Mouse (Mus musculus) olfactory bulb, adult 2 months (tissue): ENCODE measurements around the gene Sos1. TPM values are rescaled to one million over a fixed set of nuclear protein-coding genes. Genes with fewer than 3 reads are reported as not detected.
"Not testable (repeated sequence)": the region's sequence is repeated elsewhere in the genome, so short reads cannot be mapped to it uniquely, and the experiment has no call there.

Source experiments
- H3K27ac ChIP-seq: fragments of 200-500 bp; 2 replicates; pipeline ENCODE4 v1.5.1; 2012; ENCODE audit warnings: low read depth, low read length; ENCODE audit not compliant: insufficient read depth
- H3K4me1 ChIP-seq: fragments of 200-500 bp; 2 replicates; pipeline ENCODE4 v1.6.1; 2012; ENCODE audit warnings: low read length; ENCODE audit not compliant: control insufficient read depth, insufficient read depth
- H3K4me3 ChIP-seq: fragments of 200-500 bp; 2 replicates; pipeline ENCODE4 v1.5.1; 2012; ENCODE audit warnings: mild to moderate bottlenecking, low read depth, low read length, moderate library complexity; ENCODE audit not compliant: insufficient read depth
- CTCF ChIP-seq: fragments of 200-500 bp; IDR thresholded peaks from 2 replicates; pipeline ENCODE4 v1.5.1; 2012; ENCODE audit warnings: low read depth, mild to moderate bottlenecking, low read length, moderate library complexity; ENCODE audit not compliant: insufficient read depth
- POLR2A ChIP-seq: fragments of 200-500 bp; IDR thresholded peaks from 2 replicates; pipeline ENCODE4 v1.6.1; 2012; ENCODE audit warnings: mild to moderate bottlenecking, low read depth, low read length, moderate library complexity; ENCODE audit not compliant: insufficient read depth
- WGBS: fragments of 180-500 bp; shearing (Covaris S2); methylation state at CpG from one replicate; pipeline ENCODE4 v1.1.7; 2018; 5-methylcytosine and 5-hydroxymethylcytosine counted together
- polyA plus RNA-seq: library from polyadenylated mRNA; stranded (reverse); fragments of >200 nt; gene quantifications from 2 replicates; pipeline ENCODE4 v1.2.4, GENCODE M21; 2012; ENCODE audit warnings: low replicate concordance; ENCODE audit not compliant: missing spikeins, insufficient read depth, insufficient read length

Sos1 gene
- polyA plus RNA-seq, 1 experiment, result not detected

DNA sequence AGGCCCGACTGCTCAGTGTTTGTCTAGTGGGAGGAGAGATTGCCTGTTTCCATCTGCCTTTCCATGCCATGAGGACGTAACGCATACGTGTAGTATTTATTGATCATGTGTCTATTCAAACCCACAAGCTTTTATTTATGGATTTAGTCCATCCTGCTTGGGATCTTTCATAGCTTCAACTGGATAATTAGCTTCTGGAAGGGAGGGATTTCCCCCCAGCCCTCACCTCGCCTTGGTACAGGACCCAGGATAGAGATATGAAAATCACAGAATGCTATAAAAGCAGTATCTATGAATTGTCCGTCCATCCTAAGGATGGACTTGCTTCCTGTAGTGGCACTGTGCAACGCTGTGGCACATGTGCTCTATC lies 587 bp upstream of the Sos1 start:
- TF ChIP-seq CTCF, result no peak
- TF ChIP-seq POLR2A, result no peak
- Histone ChIP-seq H3K4me1 (no peaks in the 10 kb centered on the region), H3K27ac (peak overlapping the region; percentile 92; the same call in 1 of the 2 replicates), H3K4me3 (no peak overlapping the region)
- WGBS, result 22% methylated on average over 7 of the region's 7 CpGs

DNA sequence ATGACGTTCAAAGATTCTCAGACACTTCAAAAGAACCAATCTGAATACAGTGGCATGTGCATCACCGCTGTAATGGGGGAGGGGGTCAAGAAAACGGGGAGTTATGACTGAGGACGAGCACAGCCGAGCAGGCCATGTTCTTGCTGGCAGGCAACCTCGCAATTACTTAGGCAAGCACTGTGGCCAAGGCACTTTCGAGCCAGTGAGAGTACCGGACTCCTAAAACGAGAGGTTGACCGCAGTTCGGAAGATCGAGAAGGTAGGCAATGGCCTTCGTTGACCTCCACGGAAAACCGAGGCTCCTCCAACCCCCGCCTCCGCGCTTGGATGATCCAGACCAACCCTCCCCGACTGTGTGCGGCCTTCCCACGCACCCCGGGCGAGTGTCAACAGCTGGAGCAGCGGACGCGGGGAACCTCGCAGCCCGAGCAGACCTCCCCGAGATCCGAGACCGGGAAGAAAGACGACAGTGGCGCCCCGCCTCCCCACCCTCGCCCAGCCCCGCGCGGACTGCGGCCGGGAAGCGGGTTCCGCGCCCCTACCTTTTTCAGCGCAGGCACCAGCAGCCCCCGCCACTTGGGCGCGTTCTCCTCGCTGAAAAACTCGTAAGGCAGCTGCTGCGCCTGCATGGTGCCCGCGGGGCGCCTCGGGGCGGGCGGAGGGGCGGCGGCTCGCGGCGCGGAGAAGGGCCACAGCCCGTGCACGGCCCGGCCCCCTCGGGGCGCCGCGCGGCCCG lies 790 bp downstream of the Sos1 start:
- Histone ChIP-seq H3K4me1 (peaks cover 2% of the 10 kb centered on the region; the same call in 1 of the 2 replicates), H3K4me3 (peak overlapping the region; percentile 74), H3K27ac (peak overlapping the region; percentile 81)
- TF ChIP-seq CTCF (no peak), POLR2A (0 out of 2 replicates have a peak, but pooled peaks have one; percentile 28)
- 1% methylated on average over 68 of the region's 71 CpGs for WGBS

DNA sequence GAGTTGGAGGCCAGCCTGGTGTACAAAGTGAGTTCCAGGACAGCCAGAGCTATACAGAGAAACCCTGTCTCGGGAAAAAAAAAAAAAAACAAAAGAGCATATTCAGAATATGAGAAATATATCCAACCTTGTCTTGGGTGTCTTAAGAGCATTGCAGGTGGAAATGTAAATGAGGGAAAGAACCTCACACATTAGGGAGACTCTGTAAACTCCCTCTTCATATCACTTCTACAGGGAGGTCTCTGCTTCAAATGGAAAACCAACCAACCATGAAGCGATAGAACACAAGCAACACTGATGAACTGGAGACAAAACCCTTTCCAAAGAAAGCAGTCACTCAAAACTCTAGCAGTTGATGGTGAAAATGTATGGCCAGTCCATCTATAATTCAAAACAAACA lies 2.6 kb downstream of the Sos1 start:
- Histone ChIP-seq H3K4me3 (no peak overlapping the region), H3K27ac (no peak overlapping the region), H3K4me1 (peaks cover 4% of the 10 kb centered on the region; the same call in 1 of the 2 replicates)
- no peak for TF ChIP-seq CTCF
- no peak for TF ChIP-seq POLR2A
- 82% methylated on average over 2 of the region's 2 CpGs for WGBS

DNA sequence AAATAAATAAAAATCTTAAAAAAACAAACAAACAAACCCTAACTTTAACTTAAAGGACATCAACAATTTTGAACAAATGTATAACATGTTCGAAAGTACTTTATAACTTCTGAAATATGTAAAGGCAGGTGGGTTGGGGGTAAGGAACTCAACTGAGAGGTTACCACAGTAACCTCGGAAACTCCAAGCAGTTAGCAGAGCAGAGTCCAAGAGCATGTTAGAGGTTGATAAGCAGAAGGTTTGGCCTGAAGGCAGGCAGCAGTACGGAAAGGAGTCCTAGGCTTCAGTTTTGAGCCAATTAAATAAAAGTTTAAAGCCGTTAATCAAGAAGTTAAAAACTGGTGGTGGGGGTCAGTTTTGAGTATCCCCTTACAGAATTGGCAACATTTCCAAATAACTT lies 3.8 kb downstream of the Sos1 start:
- H3K4me3 ChIP-seq, result no peak overlapping the region
- no peak for TF ChIP-seq POLR2A
- no peak for TF ChIP-seq CTCF
- H3K4me1 ChIP-seq, result peaks cover 5% of the 10 kb centered on the region
- 88% methylated on average over 4 of the region's 4 CpGs for WGBS
- no peak overlapping the region for H3K27ac ChIP-seq

DNA sequence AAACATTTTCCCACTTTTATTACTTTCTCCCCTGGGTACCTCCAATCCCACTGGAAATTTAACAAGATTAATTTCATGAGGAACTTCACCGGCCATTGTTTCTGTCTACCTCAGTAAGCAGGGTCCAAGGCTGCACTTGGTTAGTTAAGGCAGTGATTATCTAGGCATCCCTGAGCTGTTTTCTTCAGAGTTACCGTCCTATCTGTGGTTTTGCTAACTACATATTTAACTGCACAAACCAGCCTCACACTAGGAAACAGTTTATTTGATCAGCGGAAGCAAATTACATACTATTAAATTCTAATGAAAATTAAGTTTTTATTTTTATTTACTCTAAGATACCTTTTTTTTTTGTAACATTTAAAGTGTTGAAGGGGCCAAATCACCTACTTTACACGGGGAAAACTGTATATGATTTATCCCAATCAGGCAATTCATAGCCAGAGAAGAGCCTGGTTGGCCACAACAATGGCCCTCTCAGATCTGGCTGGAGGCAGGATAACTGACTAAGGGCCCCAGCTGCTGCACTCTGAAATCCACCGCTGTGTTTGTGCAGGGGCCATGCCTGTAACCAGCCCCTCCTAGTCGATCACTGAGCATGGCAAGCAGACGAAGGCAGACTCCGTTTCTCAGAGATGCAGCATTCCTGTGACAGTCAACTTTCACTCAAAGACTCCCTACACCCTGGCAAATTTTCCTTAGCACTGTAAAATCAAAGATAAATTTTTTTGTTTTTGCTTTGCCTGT lies 9.0 kb downstream of the Sos1 start:
- 21% methylated on average over 8 of the region's 8 CpGs for WGBS
- Histone ChIP-seq H3K27ac (peak overlapping the region; percentile 10; the same call in 1 of the 2 replicates), H3K4me3 (no peak overlapping the region), H3K4me1 (peaks cover 7% of the 10 kb centered on the region)
- TF ChIP-seq POLR2A (no peak), CTCF (no peak)

DNA sequence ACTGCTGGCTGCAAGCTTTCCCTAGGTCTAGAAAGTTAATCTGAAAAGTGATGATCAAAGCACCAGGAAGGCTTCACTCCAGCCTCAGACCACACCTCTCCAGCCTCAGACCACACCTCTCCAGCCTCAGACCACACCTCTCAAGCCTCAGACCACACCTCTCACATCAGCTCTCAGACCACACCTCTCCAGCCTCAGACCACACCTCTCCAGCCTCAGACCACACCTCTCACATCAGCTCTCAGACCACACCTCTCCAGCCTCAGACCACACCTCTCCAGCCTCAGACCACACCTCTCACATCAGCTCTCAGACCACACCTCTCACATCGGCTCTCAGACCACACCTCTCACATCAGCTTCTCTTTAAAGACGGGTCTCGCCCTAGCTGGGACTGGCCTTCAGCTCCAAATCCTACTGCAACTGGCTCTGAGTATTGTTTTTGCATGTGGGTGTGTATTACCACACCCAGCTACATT lies 11.8 kb downstream of the Sos1 start:
- not testable (repeated sequence) for H3K4me3 ChIP-seq, H3K27ac ChIP-seq, H3K4me1 ChIP-seq
- 60% methylated on average over 3 of the region's 3 CpGs for WGBS

DNA sequence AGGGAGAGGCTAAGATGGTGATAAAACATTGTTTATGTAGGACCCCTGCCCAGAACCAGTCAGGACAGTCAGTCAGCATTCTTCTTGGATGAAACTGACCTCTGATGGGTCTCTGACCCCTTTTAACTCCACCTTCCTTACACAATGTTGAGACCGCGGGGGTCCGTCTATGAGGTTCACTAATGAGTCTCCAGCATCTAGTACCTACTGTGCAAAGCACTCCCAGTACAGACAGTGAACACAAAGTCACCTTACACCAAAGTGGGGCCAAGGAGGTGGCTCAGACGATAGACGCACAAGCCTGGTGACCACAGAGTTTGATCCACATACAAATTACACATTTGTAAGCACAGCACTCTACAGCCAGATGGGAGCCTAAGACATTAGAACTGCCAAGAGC lies 20.0 kb downstream of the Sos1 start:
- WGBS, result 52% methylated on average over 5 of the region's 5 CpGs
- H3K4me1 ChIP-seq, result no peaks in the 10 kb centered on the region
- no peak overlapping the region for H3K4me3 ChIP-seq
- no peak overlapping the region for H3K27ac ChIP-seq
- TF ChIP-seq CTCF (no peak), POLR2A (no peak)

DNA sequence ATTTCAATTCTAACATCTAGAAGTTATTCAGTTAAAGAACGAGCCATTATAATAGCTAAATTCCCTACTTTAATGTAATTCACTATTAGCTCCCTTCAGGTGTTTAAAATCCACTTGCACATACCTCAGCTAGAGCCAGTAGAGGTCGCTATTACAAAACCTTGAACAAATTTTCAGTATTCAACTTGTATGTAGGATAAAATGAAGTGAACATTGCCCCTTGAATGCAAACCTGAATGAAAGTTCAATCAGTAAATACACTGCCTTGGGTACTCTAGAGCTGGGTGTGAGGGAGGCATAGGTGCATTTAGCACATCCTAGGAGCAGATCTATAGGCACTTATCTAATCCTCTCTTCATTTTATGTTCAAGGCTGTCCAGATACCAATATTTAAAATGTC lies 24.6 kb downstream of the Sos1 start:
- no peaks in the 10 kb centered on the region for H3K4me1 ChIP-seq
- TF ChIP-seq CTCF (no peak), POLR2A (no peak)
- 25% methylated on average over 2 of the region's 2 CpGs for WGBS
- H3K4me3 ChIP-seq, result no peak overlapping the region
- H3K27ac ChIP-seq, result no peak overlapping the region

DNA sequence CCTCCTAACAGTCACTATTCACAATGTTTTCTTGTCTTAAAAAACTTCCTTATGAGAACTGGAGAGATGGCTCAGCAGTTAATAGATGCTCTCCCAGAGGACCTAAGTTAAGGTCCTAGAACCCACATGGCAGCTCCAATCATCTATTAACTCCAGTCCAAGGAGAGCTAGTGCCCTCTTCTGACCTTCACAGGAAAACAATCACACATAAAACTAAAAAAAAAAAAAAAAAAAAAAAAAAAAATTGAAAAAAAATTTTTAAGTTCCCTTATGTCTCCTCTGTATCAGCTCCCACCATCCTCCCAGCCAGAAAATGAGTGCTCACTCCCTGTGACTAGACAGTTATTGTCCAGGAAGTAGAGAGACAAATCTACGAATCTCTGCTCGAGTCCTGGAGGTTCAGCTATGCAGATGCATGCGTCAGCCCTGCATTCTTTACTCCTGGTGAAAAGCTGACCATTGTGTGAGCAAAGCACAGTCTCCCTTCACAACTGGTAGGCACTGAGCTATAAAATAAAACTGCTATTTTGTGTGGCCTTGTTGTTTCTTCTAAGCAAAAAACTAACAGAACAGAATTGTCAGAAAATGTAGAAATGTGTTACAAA lies 29.7 kb downstream of the Sos1 start:
- Histone ChIP-seq H3K27ac (no peak overlapping the region), H3K4me3 (no peak overlapping the region), H3K4me1 (no peaks in the 10 kb centered on the region)
- TF ChIP-seq POLR2A (no peak), CTCF (no peak)
- 62% methylated on average over 3 of the region's 3 CpGs for WGBS
